Mouse (Mus musculus) ES-E14 (cell line): ENCODE results near the gene Rnf182. TPM values are rescaled to one million over a fixed set of nuclear protein-coding genes. Genes with fewer than 3 reads are reported as not detected.

Source experiments
- DNase-seq: peaks from one replicate; pipeline ENCODE4 v3.0.0-alpha.2; 2013; ENCODE audit warnings: low read depth, low spot score
- H3K27ac ChIP-seq: 2 replicates; pipeline ENCODE4 v1.5.1; 2012; ENCODE audit warnings: low read depth, mild to moderate bottlenecking, low read length, moderate library complexity, mixed read lengths; ENCODE audit not compliant: poor library complexity, insufficient read depth, severe bottlenecking
- H3K36me3 ChIP-seq: 2 replicates; pipeline ENCODE4 v1.6.1; 2012; ENCODE audit warnings: mild to moderate bottlenecking, low read length, moderate library complexity, mixed read lengths; ENCODE audit not compliant: control insufficient read depth, poor library complexity, insufficient read depth, severe bottlenecking
- H3K4me1 ChIP-seq, 2 experiments: fragments of 150-350 bp in 1 of 2; sonication (generic) in 1 of 2; 2 replicates each; pipeline ENCODE4 v1.6.1; 2012; ENCODE audit warnings: low read length in 2 of 2, mild to moderate bottlenecking in 1 of 2, mixed read lengths in 1 of 2; ENCODE audit not compliant: control insufficient read depth in 2 of 2, insufficient read depth in 2 of 2, poor library complexity in 1 of 2
- H3K4me3 ChIP-seq, 2 experiments: fragments of 150-350 bp in 1 of 2; sonication (generic) in 1 of 2; 2 replicates each; pipeline ENCODE4 v1.5.1; 2012; ENCODE audit warnings: low read length in 2 of 2, low read depth in 1 of 2, mild to moderate bottlenecking in 1 of 2, mixed read lengths in 1 of 2; ENCODE audit not compliant: insufficient read depth in 1 of 2, poor library complexity in 1 of 2, severe bottlenecking in 1 of 2
- H3K9ac ChIP-seq: 2 replicates; pipeline ENCODE4 v1.6.1; 2012; ENCODE audit warnings: low read depth, mild to moderate bottlenecking, low read length, mixed read lengths; ENCODE audit not compliant: poor library complexity, insufficient read depth, severe bottlenecking
- H3K9me3 ChIP-seq: fragments of 150-350 bp; sonication (generic); 2 replicates; pipeline ENCODE4 v1.6.1; 2012; ENCODE audit warnings: low read depth, mild to moderate bottlenecking, low read length; ENCODE audit not compliant: control insufficient read depth, insufficient read depth
- CHD2 ChIP-seq: IDR thresholded peaks from 2 replicates; pipeline ENCODE4 v1.6.1; 2014; ENCODE audit warnings: mild to moderate bottlenecking, low read depth, low read length, inconsistent platforms
- HCFC1 ChIP-seq: IDR thresholded peaks from 2 replicates; pipeline ENCODE4 v1.6.1; 2012; ENCODE audit warnings: low read length, inconsistent platforms, borderline replicate concordance; ENCODE audit not compliant: insufficient read depth
- MAFK ChIP-seq: IDR thresholded peaks from 2 replicates; pipeline ENCODE4 v1.6.1; 2014; ENCODE audit warnings: mild to moderate bottlenecking, low read depth, low read length, inconsistent platforms; ENCODE audit not compliant: insufficient read depth
- ZC3H11A ChIP-seq: IDR thresholded peaks from 2 replicates; pipeline ENCODE4 v1.6.1; 2012; ENCODE audit warnings: low read depth, mild to moderate bottlenecking, inconsistent platforms, low read length, borderline replicate concordance
- ZNF384 ChIP-seq: IDR thresholded peaks from 2 replicates; pipeline ENCODE4 v1.6.1; 2012; ENCODE audit warnings: low read depth, low read length, inconsistent platforms
- in situ Hi-C, 2 experiments: fragments of 600-800 bp; cut with MboI; formaldehyde crosslinking; loops; one replicate each; pipeline ENCODE4 v1.15.1; 2025; ENCODE audit warnings: low sequenced_read_pairs in 2 of 2, inconsistent platforms in 1 of 2; ENCODE audit not compliant: unreplicated experiment in 2 of 2
- total RNA-seq: library from RNA; depleted of rRNA; stranded (reverse); fragments of 300-350 nt; gene quantifications from 2 replicates; pipeline ENCODE4 v1.2.3, GENCODE M21; 2012; rRNA removed

The Rnf182 gene
- 0.05 and 0.22 TPM in 2 replicates for total RNA-seq

- Histone ChIP-seq H3K9me3 (no peaks in the 10 kb centered on the region), H3K27ac (0 out of 2 replicates have a peak within 1 kb of the TSS, but pooled peaks have one; percentile 25), H3K36me3 (no peaks in the 10 kb centered on the region), H3K9ac (peak within 1 kb of the TSS; percentile 55), H3K4me1 (peaks cover 0 to 8% of the 10 kb centered on the region in 2 experiments; a peak in 1 of 4 replicates), H3K4me3 (peak within 1 kb of the TSS; percentile 64 to 72)
- TF ChIP-seq MAFK (no peak), HCFC1 (no peak), ZC3H11A (no peak), CHD2 (no peak), ZNF384 (no peak)
- DNase-seq = peak; percentile 79
- in situ Hi-C loops = no loop called here
Observed at GRCm38 (mm10) chr13:43615577-43616254, at the start of gene Rnf182. TSS of gene Rnf182 (plus strand) at chr13:43615710.

- peaks cover 4 to 7% of the 10 kb centered on the region in 2 experiments; a peak in 2 of 4 replicates for H3K4me1 ChIP-seq
- no peak overlapping the region for H3K4me3 ChIP-seq
- no peaks in the 10 kb centered on the region for H3K9me3 ChIP-seq
- H3K9ac ChIP-seq = no peak overlapping the region
- no peaks in the 10 kb centered on the region for H3K36me3 ChIP-seq
- DNase-seq = no peak
- H3K27ac ChIP-seq = no peak overlapping the region
- in situ Hi-C loops = no loop called here
- TF ChIP-seq MAFK = no peak
- TF ChIP-seq CHD2 = no peak
- no peak for TF ChIP-seq ZNF384
- no peak for TF ChIP-seq ZC3H11A
- no peak for TF ChIP-seq HCFC1
Observed at GRCm38 (mm10) chr13:43566184-43566583, 49.3 kb upstream of the Rnf182 start.

GRCm38 (mm10) chr13:43567141-43567891 lies 48.2 kb upstream of the Rnf182 start:
- TF ChIP-seq ZC3H11A (no peak), MAFK (no peak), CHD2 (no peak), ZNF384 (no peak), HCFC1 (no peak)
- no peak for DNase-seq
- Histone ChIP-seq H3K4me3 (no peak overlapping the region), H3K27ac (no peak overlapping the region), H3K36me3 (no peaks in the 10 kb centered on the region), H3K4me1 (peaks cover 3 to 5% of the 10 kb centered on the region in 2 experiments; a peak in 2 of 4 replicates), H3K9me3 (no peaks in the 10 kb centered on the region), H3K9ac (no peak overlapping the region)
- in situ Hi-C loops = no loop called here

- Histone ChIP-seq H3K36me3 (no peaks in the 10 kb centered on the region), H3K27ac (no peak overlapping the region), H3K4me1 (no peaks in the 10 kb centered on the region), H3K9ac (no peak overlapping the region), H3K9me3 (no peaks in the 10 kb centered on the region), H3K4me3 (no peak overlapping the region)
- in situ Hi-C loops = no loop called here
- no peak for DNase-seq
- TF ChIP-seq MAFK (no peak), ZNF384 (no peak), HCFC1 (no peak), ZC3H11A (no peak), CHD2 (no peak)
Observed at GRCm38 (mm10) chr13:43573979-43574378, 41.5 kb upstream of the Rnf182 start.
